Mouse (Mus musculus): ENCODE measurements around the gene Cdc42ep2.

Cdc42ep2 gene

GRCm38 (mm10) chr19:5912103-5913006 lies 12.3 kb downstream of the Cdc42ep2 start:
- peaks cover 43% of the 10 kb centered on the region for H3K36me3 ChIP-seq (ENCODE audit: insufficient read depth, low read length)
- peaks cover 59% of the 10 kb centered on the region for H3K4me1 ChIP-seq (replicated peaks; ENCODE audit: low read depth, low read length)
- H3K27me3 ChIP-seq (ENCODE audit: insufficient read depth, low read length): no peaks in the 10 kb centered on the region
- TF ChIP-seq NANOG (IDR thresholded peaks at IDR 0.05; ENCODE audit: borderline replicate concordance, low read length): no peak
- H3K4me3 ChIP-seq (replicated peaks; ENCODE audit: low read length): peak overlapping the region; percentile 99
- H3K9me3 ChIP-seq (ENCODE audit: low read length): no peaks in the 10 kb centered on the region

GRCm38 (mm10) chr19:5911430-5912102 lies 13.1 kb downstream of the Cdc42ep2 start:
- Histone ChIP-seq H3K36me3 (ENCODE audit: insufficient read depth, low read length) (peaks cover 45% of the 10 kb centered on the region), H3K27me3 (ENCODE audit: insufficient read depth, low read length) (no peaks in the 10 kb centered on the region), H3K4me3 (replicated peaks; ENCODE audit: low read length) (peak overlapping the region; percentile 99), H3K4me1 (replicated peaks; ENCODE audit: low read depth, low read length) (peaks cover 54% of the 10 kb centered on the region), H3K9me3 (ENCODE audit: low read length) (no peaks in the 10 kb centered on the region)
- TF ChIP-seq POU5F1 (IDR thresholded peaks at IDR 0.05; ENCODE audit: borderline replicate concordance, low read length): no peak
- no peak for TF ChIP-seq NANOG (IDR thresholded peaks at IDR 0.05; ENCODE audit: borderline replicate concordance, low read length)
- TF ChIP-seq CTCF (conservative IDR thresholded peaks at IDR 0.05; ENCODE audit: low read length): no peak

GRCm38 (mm10) chr19:5910221-5910620 lies 14.4 kb downstream of the Cdc42ep2 start:
- no peak for TF ChIP-seq POU5F1 (IDR thresholded peaks at IDR 0.05; ENCODE audit: borderline replicate concordance, low read length)
- no peak for TF ChIP-seq NANOG (IDR thresholded peaks at IDR 0.05; ENCODE audit: borderline replicate concordance, low read length)
- TF ChIP-seq CTCF (conservative IDR thresholded peaks at IDR 0.05; ENCODE audit: low read length): no peak
- H3K27me3 ChIP-seq (ENCODE audit: insufficient read depth, low read length): no peaks in the 10 kb centered on the region
- H3K4me3 ChIP-seq (replicated peaks; ENCODE audit: low read length): no peak overlapping the region
- H3K9me3 ChIP-seq (ENCODE audit: low read length): no peaks in the 10 kb centered on the region
- H3K4me1 ChIP-seq (replicated peaks; ENCODE audit: low read depth, low read length): peaks cover 47% of the 10 kb centered on the region
- peaks cover 52% of the 10 kb centered on the region for H3K36me3 ChIP-seq (ENCODE audit: insufficient read depth, low read length)

- peaks cover 44% of the 10 kb centered on the region for H3K4me1 ChIP-seq (replicated peaks; ENCODE audit: low read depth, low read length)
These were observed 17.3 kb downstream of the Cdc42ep2 start for GRCm38 (mm10) chr19:5907275-5907674.

GRCm38 (mm10) chr19:5894002-5894678 lies 30.5 kb downstream of the Cdc42ep2 start, which contains the start of gene Tigd3:
TSS of gene Tigd3 (minus strand) at chr19:5894149.
- Histone ChIP-seq H3K27me3 (ENCODE audit: insufficient read depth, low read length) (peaks cover 13% of the 10 kb centered on the region), H3K4me3 (replicated peaks; ENCODE audit: low read length) (peak within 1 kb of the TSS; percentile 77), H3K9me3 (ENCODE audit: low read length) (no peaks in the 10 kb centered on the region), H3K4me1 (replicated peaks; ENCODE audit: low read depth, low read length) (peaks cover 28% of the 10 kb centered on the region), H3K36me3 (ENCODE audit: insufficient read depth, low read length) (peaks cover 45% of the 10 kb centered on the region)
- no peak for TF ChIP-seq NANOG (IDR thresholded peaks at IDR 0.05; ENCODE audit: borderline replicate concordance, low read length)
- TF ChIP-seq CTCF (conservative IDR thresholded peaks at IDR 0.05; ENCODE audit: low read length): no peak
- no peak for TF ChIP-seq POU5F1 (IDR thresholded peaks at IDR 0.05; ENCODE audit: borderline replicate concordance, low read length)

More at GRCm38 (mm10) chr19:5907275-5907674, 17.3 kb downstream of the Cdc42ep2 start:
- no peak overlapping the region for H3K4me3 ChIP-seq (replicated peaks; ENCODE audit: low read length)
- H3K36me3 ChIP-seq (ENCODE audit: insufficient read depth, low read length): peaks cover 70% of the 10 kb centered on the region
- TF ChIP-seq NANOG (IDR thresholded peaks at IDR 0.05; ENCODE audit: borderline replicate concordance, low read length) (no peak), POU5F1 (IDR thresholded peaks at IDR 0.05; ENCODE audit: borderline replicate concordance, low read length) (no peak), CTCF (conservative IDR thresholded peaks at IDR 0.05; ENCODE audit: low read length) (no peak)
- H3K9me3 ChIP-seq (ENCODE audit: low read length): no peaks in the 10 kb centered on the region
- H3K27me3 ChIP-seq (ENCODE audit: insufficient read depth, low read length): no peaks in the 10 kb centered on the region

GRCm38 (mm10) chr19:5893282-5894001 lies 31.2 kb downstream of the Cdc42ep2 start:
- Histone ChIP-seq H3K4me1 (replicated peaks; ENCODE audit: low read depth, low read length) (peaks cover 28% of the 10 kb centered on the region), H3K36me3 (ENCODE audit: insufficient read depth, low read length) (peaks cover 40% of the 10 kb centered on the region), H3K27me3 (ENCODE audit: insufficient read depth, low read length) (peaks cover 13% of the 10 kb centered on the region), H3K4me3 (replicated peaks; ENCODE audit: low read length) (peak overlapping the region; percentile 77), H3K9me3 (ENCODE audit: low read length) (no peaks in the 10 kb centered on the region)
- no peak for TF ChIP-seq NANOG (IDR thresholded peaks at IDR 0.05; ENCODE audit: borderline replicate concordance, low read length)
- no peak for TF ChIP-seq POU5F1 (IDR thresholded peaks at IDR 0.05; ENCODE audit: borderline replicate concordance, low read length)
- TF ChIP-seq CTCF (conservative IDR thresholded peaks at IDR 0.05; ENCODE audit: low read length): no peak

- Histone ChIP-seq H3K36me3 (ENCODE audit: insufficient read depth, low read length) (peaks cover 33% of the 10 kb centered on the region), H3K4me1 (replicated peaks; ENCODE audit: low read depth, low read length) (peaks cover 28% of the 10 kb centered on the region), H3K4me3 (replicated peaks; ENCODE audit: low read length) (peak overlapping the region; percentile 77), H3K9me3 (ENCODE audit: low read length) (no peaks in the 10 kb centered on the region), H3K27me3 (ENCODE audit: insufficient read depth, low read length) (peaks cover 13% of the 10 kb centered on the region)
- no peak for TF ChIP-seq NANOG (IDR thresholded peaks at IDR 0.05; ENCODE audit: borderline replicate concordance, low read length)
- no peak for TF ChIP-seq POU5F1 (IDR thresholded peaks at IDR 0.05; ENCODE audit: borderline replicate concordance, low read length)
- TF ChIP-seq CTCF (conservative IDR thresholded peaks at IDR 0.05; ENCODE audit: low read length): no peak
These were observed 31.9 kb downstream of the Cdc42ep2 start for GRCm38 (mm10) chr19:5892735-5893134.
